Mouse (Mus musculus): ENCODE results near the gene Gm5617. TPM values are rescaled to one million over a fixed set of nuclear protein-coding genes. Genes with fewer than 3 reads are reported as not detected.
"Not testable (repeated sequence)": the region's sequence is repeated elsewhere in the genome, so short reads cannot be mapped to it uniquely, and the experiment has no call there.

The Gm5617 gene
- 102 and 105 TPM in 2 replicates for polyA plus RNA-seq (2012; ENCODE audit: insufficient read depth, low replicate concordance)

- peaks cover 4% of the 10 kb centered on the region for H3K27me3 ChIP-seq (replicated peaks)
- H3K36me3 ChIP-seq (replicated peaks; ENCODE audit: low read length), result peaks cover 38% of the 10 kb centered on the region
- H3K4me3 ChIP-seq (replicated peaks), result peak within 1 kb of the TSS; percentile 96
- TF ChIP-seq GATA1 (IDR thresholded peaks at IDR 0.05; ENCODE audit: borderline replicate concordance, low read length), result no peak
- TF ChIP-seq FLI1 (IDR thresholded peaks at IDR 0.05; ENCODE audit: low read length), result peak; percentile 88
- H3K4me1 ChIP-seq, result peaks cover 30% of the 10 kb centered on the region
- no peaks in the 10 kb centered on the region for H3K9me3 ChIP-seq
Observed at GRCm38 (mm10) chr9:48494817-48495547, at the start of gene Gm5617, which contains the start of gene Rbm7. Gene Gm5617, plus strand, starts transcription at chr9:48495442. Gene Rbm7, minus strand, starts transcription at chr9:48495299.

GRCm38 (mm10) chr9:48447783-48448209 is 47.4 kb upstream of the Gm5617 start:
- no peak overlapping the region for H3K4me3 ChIP-seq (replicated peaks)
- no peaks in the 10 kb centered on the region for H3K36me3 ChIP-seq (replicated peaks; ENCODE audit: low read length)
- H3K4me1 ChIP-seq, result peaks cover 18% of the 10 kb centered on the region
- no peaks in the 10 kb centered on the region for H3K9me3 ChIP-seq
- TF ChIP-seq GATA1 (IDR thresholded peaks at IDR 0.05; ENCODE audit: borderline replicate concordance, low read length) (no peak), FLI1 (IDR thresholded peaks at IDR 0.05; ENCODE audit: low read length) (no peak)
- H3K27me3 ChIP-seq (replicated peaks), result peaks cover 20% of the 10 kb centered on the region

- no peak for TF ChIP-seq GATA1 (IDR thresholded peaks at IDR 0.05; ENCODE audit: borderline replicate concordance, low read length)
- no peak for TF ChIP-seq FLI1 (IDR thresholded peaks at IDR 0.05; ENCODE audit: low read length)
- H3K9me3 ChIP-seq, result no peaks in the 10 kb centered on the region
- H3K36me3 ChIP-seq (replicated peaks; ENCODE audit: low read length), result no peaks in the 10 kb centered on the region
- H3K27me3 ChIP-seq (replicated peaks), result peaks cover 11% of the 10 kb centered on the region
- H3K4me1 ChIP-seq, result peaks cover 6% of the 10 kb centered on the region
- H3K4me3 ChIP-seq (replicated peaks), result no peak overlapping the region
Observed at GRCm38 (mm10) chr9:48450066-48450465, 45.2 kb upstream of the Gm5617 start.

- H3K36me3 ChIP-seq (replicated peaks; ENCODE audit: low read length), result no peaks in the 10 kb centered on the region
- TF ChIP-seq FLI1 (IDR thresholded peaks at IDR 0.05; ENCODE audit: low read length) (no peak), GATA1 (IDR thresholded peaks at IDR 0.05; ENCODE audit: borderline replicate concordance, low read length) (no peak)
- H3K4me3 ChIP-seq (replicated peaks), result no peak overlapping the region
- H3K4me1 ChIP-seq, result peaks cover 5% of the 10 kb centered on the region
- peaks cover 3% of the 10 kb centered on the region for H3K27me3 ChIP-seq (replicated peaks)
- no peaks in the 10 kb centered on the region for H3K9me3 ChIP-seq
Observed at GRCm38 (mm10) chr9:48455961-48456360, 39.3 kb upstream of the Gm5617 start.

- TF ChIP-seq GATA1 (IDR thresholded peaks at IDR 0.05; ENCODE audit: borderline replicate concordance, low read length) (no peak), FLI1 (IDR thresholded peaks at IDR 0.05; ENCODE audit: low read length) (no peak)
- Histone ChIP-seq H3K36me3 (replicated peaks; ENCODE audit: low read length) (no peaks in the 10 kb centered on the region), H3K27me3 (replicated peaks) (no peaks in the 10 kb centered on the region), H3K4me3 (replicated peaks) (no peak overlapping the region), H3K4me1 (peaks cover 5% of the 10 kb centered on the region), H3K9me3 (no peaks in the 10 kb centered on the region)
Observed at GRCm38 (mm10) chr9:48458879-48459278, 36.4 kb upstream of the Gm5617 start.

- no peak for TF ChIP-seq FLI1 (IDR thresholded peaks at IDR 0.05; ENCODE audit: low read length)
- TF ChIP-seq GATA1 (IDR thresholded peaks at IDR 0.05; ENCODE audit: borderline replicate concordance, low read length), result no peak
Observed at GRCm38 (mm10) chr9:48459391-48459790, 35.9 kb upstream of the Gm5617 start.

GRCm38 (mm10) chr9:48460720-48461119 is 34.5 kb upstream of the Gm5617 start:
- H3K4me1 ChIP-seq, result peaks cover 5% of the 10 kb centered on the region
- no peak overlapping the region for H3K4me3 ChIP-seq (replicated peaks)
- H3K9me3 ChIP-seq, result peaks cover 6% of the 10 kb centered on the region
- TF ChIP-seq FLI1 (IDR thresholded peaks at IDR 0.05; ENCODE audit: low read length), result no peak
- TF ChIP-seq GATA1 (IDR thresholded peaks at IDR 0.05; ENCODE audit: borderline replicate concordance, low read length), result no peak
- no peaks in the 10 kb centered on the region for H3K27me3 ChIP-seq (replicated peaks)
- H3K36me3 ChIP-seq (replicated peaks; ENCODE audit: low read length), result peaks cover 12% of the 10 kb centered on the region

More at GRCm38 (mm10) chr9:48459391-48459790, 35.9 kb upstream of the Gm5617 start:
- no peak overlapping the region for H3K4me3 ChIP-seq (replicated peaks)
- H3K9me3 ChIP-seq, result no peaks in the 10 kb centered on the region
- peaks cover 5% of the 10 kb centered on the region for H3K4me1 ChIP-seq
- no peaks in the 10 kb centered on the region for H3K36me3 ChIP-seq (replicated peaks; ENCODE audit: low read length)
- H3K27me3 ChIP-seq (replicated peaks), result no peaks in the 10 kb centered on the region

GRCm38 (mm10) chr9:48461545-48461944 is 33.7 kb upstream of the Gm5617 start:
- Histone ChIP-seq H3K27me3 (replicated peaks) (no peaks in the 10 kb centered on the region), H3K36me3 (replicated peaks; ENCODE audit: low read length) (peaks cover 20% of the 10 kb centered on the region), H3K4me3 (replicated peaks) (no peak overlapping the region), H3K4me1 (no peaks in the 10 kb centered on the region), H3K9me3 (peaks cover 8% of the 10 kb centered on the region)
- no peak for TF ChIP-seq FLI1 (IDR thresholded peaks at IDR 0.05; ENCODE audit: low read length)
- no peak for TF ChIP-seq GATA1 (IDR thresholded peaks at IDR 0.05; ENCODE audit: borderline replicate concordance, low read length)

- H3K9me3 ChIP-seq, result peaks cover 8% of the 10 kb centered on the region
- H3K4me3 ChIP-seq (replicated peaks), result no peak overlapping the region
- no peaks in the 10 kb centered on the region for H3K4me1 ChIP-seq
- no peaks in the 10 kb centered on the region for H3K27me3 ChIP-seq (replicated peaks)
- H3K36me3 ChIP-seq (replicated peaks; ENCODE audit: low read length), result peaks cover 60% of the 10 kb centered on the region
- TF ChIP-seq GATA1 (IDR thresholded peaks at IDR 0.05; ENCODE audit: borderline replicate concordance, low read length) (no peak), FLI1 (IDR thresholded peaks at IDR 0.05; ENCODE audit: low read length) (no peak)
Observed at GRCm38 (mm10) chr9:48465671-48466070, 29.6 kb upstream of the Gm5617 start.

- Histone ChIP-seq H3K27me3 (replicated peaks) (no peaks in the 10 kb centered on the region), H3K4me1 (no peaks in the 10 kb centered on the region), H3K4me3 (replicated peaks) (no peak overlapping the region), H3K9me3 (peaks cover 8% of the 10 kb centered on the region), H3K36me3 (replicated peaks; ENCODE audit: low read length) (peaks cover 72% of the 10 kb centered on the region)
- TF ChIP-seq GATA1 (IDR thresholded peaks at IDR 0.05; ENCODE audit: borderline replicate concordance, low read length) (no peak), FLI1 (IDR thresholded peaks at IDR 0.05; ENCODE audit: low read length) (no peak)
Observed at GRCm38 (mm10) chr9:48466804-48467203, 28.4 kb upstream of the Gm5617 start.

GRCm38 (mm10) chr9:48467471-48467870 is 27.8 kb upstream of the Gm5617 start:
- peaks cover 78% of the 10 kb centered on the region for H3K36me3 ChIP-seq (replicated peaks; ENCODE audit: low read length)
- not testable (repeated sequence) for H3K9me3 ChIP-seq; H3K4me3 ChIP-seq (replicated peaks); H3K27me3 ChIP-seq (replicated peaks); H3K4me1 ChIP-seq
